Mouse (Mus musculus) testis, adult 2 months (tissue): Measurements from ENCODE around the gene Mas1. TPM values are rescaled to one million over a fixed set of nuclear protein-coding genes. Genes with fewer than 3 reads are reported as not detected.

Source experiments
- H3K27ac ChIP-seq: fragments of 200-500 bp; 2 replicates; pipeline ENCODE4 v1.5.1; 2012; ENCODE audit warnings: low read depth, low read length; ENCODE audit not compliant: control insufficient read depth, insufficient read depth
- H3K27me3 ChIP-seq: fragments of 200-500 bp; 2 replicates; pipeline ENCODE4 v1.6.1; 2012; ENCODE audit warnings: mild to moderate bottlenecking, low read length, moderate library complexity; ENCODE audit not compliant: control insufficient read depth, insufficient read depth
- H3K36me3 ChIP-seq: fragments of 200-500 bp; 2 replicates; pipeline ENCODE4 v1.6.1; 2012; ENCODE audit warnings: mild to moderate bottlenecking, low read length; ENCODE audit not compliant: control insufficient read depth, insufficient read depth
- H3K4me1 ChIP-seq: fragments of 200-500 bp; 2 replicates; pipeline ENCODE4 v1.6.1; 2012; ENCODE audit warnings: low read length; ENCODE audit not compliant: control insufficient read depth, insufficient read depth
- H3K4me3 ChIP-seq: fragments of 200-500 bp; 2 replicates; pipeline ENCODE4 v1.5.1; 2012; ENCODE audit warnings: low read depth, mild to moderate bottlenecking, low read length, moderate library complexity, mixed read lengths; ENCODE audit not compliant: control insufficient read depth
- CTCF ChIP-seq: fragments of 200-500 bp; IDR thresholded peaks from 2 replicates; pipeline ENCODE4 v1.5.1; 2012; ENCODE audit warnings: low read depth, mild to moderate bottlenecking, inconsistent platforms, low read length, moderate library complexity; ENCODE audit not compliant: control insufficient read depth, insufficient read depth, insufficient replicate concordance
- POLR2A ChIP-seq: fragments of 200-500 bp; IDR thresholded peaks from 2 replicates; pipeline ENCODE4 v1.6.1; 2012; ENCODE audit warnings: low read depth, mild to moderate bottlenecking, inconsistent platforms, low read length, moderate library complexity; ENCODE audit not compliant: control insufficient read depth
- polyA plus RNA-seq: library from polyadenylated mRNA; depleted of rRNA; stranded (reverse); fragments of >200 nt; gene quantifications from 2 replicates; pipeline ENCODE4 v1.2.3, GENCODE M21; 2012

Gene Mas1
- polyA plus RNA-seq, 1 experiment, result 78.9 TPM

GRCm38 (mm10) chr17:12868640-12869039 is 697 bp upstream of the Mas1 start:
- Histone ChIP-seq H3K4me1 (peaks cover 2% of the 10 kb centered on the region; the same call in 1 of the 2 replicates), H3K27me3 (no peaks in the 10 kb centered on the region), H3K27ac (no peak overlapping the region), H3K36me3 (no peaks in the 10 kb centered on the region), H3K4me3 (no peak overlapping the region)
- TF ChIP-seq POLR2A (no peak), CTCF (no peak)

- H3K4me1 ChIP-seq, result peaks cover 11% of the 10 kb centered on the region
- H3K36me3 ChIP-seq, result no peaks in the 10 kb centered on the region
- TF ChIP-seq CTCF (no peak), POLR2A (no peak)
- H3K27me3 ChIP-seq, result no peaks in the 10 kb centered on the region
- no peak overlapping the region for H3K27ac ChIP-seq
- H3K4me3 ChIP-seq, result peak overlapping the region; percentile 61
These were observed 1.1 kb downstream of the Mas1 start for GRCm38 (mm10) chr17:12866853-12867252.

GRCm38 (mm10) chr17:12865407-12865806 is 2.5 kb downstream of the Mas1 start:
- Histone ChIP-seq H3K27ac (no peak overlapping the region), H3K4me1 (peaks cover 9% of the 10 kb centered on the region), H3K4me3 (peak overlapping the region; percentile 17; the same call in 1 of the 2 replicates), H3K36me3 (no peaks in the 10 kb centered on the region), H3K27me3 (no peaks in the 10 kb centered on the region)
- TF ChIP-seq POLR2A (no peak), CTCF (no peak)

- no peak overlapping the region; the same call in 1 of the 2 replicates for H3K4me3 ChIP-seq
- no peak overlapping the region for H3K27ac ChIP-seq
- no peaks in the 10 kb centered on the region for H3K27me3 ChIP-seq
- no peak for TF ChIP-seq POLR2A
- no peak for TF ChIP-seq CTCF
- H3K4me1 ChIP-seq, result peaks cover 9% of the 10 kb centered on the region
- H3K36me3 ChIP-seq, result no peaks in the 10 kb centered on the region
These were observed 3.8 kb downstream of the Mas1 start for GRCm38 (mm10) chr17:12864111-12864510.

GRCm38 (mm10) chr17:12859006-12859520 is 8.9 kb downstream of the Mas1 start:
- TF ChIP-seq POLR2A (no peak), CTCF (no peak)
- no peak overlapping the region for H3K4me3 ChIP-seq
- no peaks in the 10 kb centered on the region for H3K27me3 ChIP-seq
- peaks cover 14% of the 10 kb centered on the region for H3K4me1 ChIP-seq
- no peaks in the 10 kb centered on the region for H3K36me3 ChIP-seq
- H3K27ac ChIP-seq, result no peak overlapping the region

- TF ChIP-seq POLR2A (no peak), CTCF (no peak)
These were observed 9.9 kb downstream of the Mas1 start for GRCm38 (mm10) chr17:12858072-12858471.

GRCm38 (mm10) chr17:12857395-12857794 is 10.5 kb downstream of the Mas1 start:
- Histone ChIP-seq H3K4me3 (no peak overlapping the region), H3K27me3 (no peaks in the 10 kb centered on the region), H3K36me3 (no peaks in the 10 kb centered on the region), H3K27ac (no peak overlapping the region), H3K4me1 (peaks cover 11% of the 10 kb centered on the region)
- no peak for TF ChIP-seq POLR2A
- no peak for TF ChIP-seq CTCF

More at GRCm38 (mm10) chr17:12858072-12858471, 9.9 kb downstream of the Mas1 start:
- no peak overlapping the region for H3K4me3 ChIP-seq
- H3K36me3 ChIP-seq, result no peaks in the 10 kb centered on the region
- no peaks in the 10 kb centered on the region for H3K27me3 ChIP-seq
- peaks cover 13% of the 10 kb centered on the region for H3K4me1 ChIP-seq
- H3K27ac ChIP-seq, result no peak overlapping the region
